Mouse (Mus musculus) right cerebral cortex, postnatal 25 days (tissue): ENCODE data around the gene Muc13.

Experiments
- DNase-seq: peaks from one replicate; pipeline ENCODE4 v3.0.0; 2022

Gene Muc13

GRCm38 (mm10) chr16:33829301-33829831 is 35.5 kb downstream of the Muc13 start, which contains the start of gene Itgb5:
Itgb5 (plus strand) TSS chr16:33829665.
- peak; percentile 49 for DNase-seq

DNA sequence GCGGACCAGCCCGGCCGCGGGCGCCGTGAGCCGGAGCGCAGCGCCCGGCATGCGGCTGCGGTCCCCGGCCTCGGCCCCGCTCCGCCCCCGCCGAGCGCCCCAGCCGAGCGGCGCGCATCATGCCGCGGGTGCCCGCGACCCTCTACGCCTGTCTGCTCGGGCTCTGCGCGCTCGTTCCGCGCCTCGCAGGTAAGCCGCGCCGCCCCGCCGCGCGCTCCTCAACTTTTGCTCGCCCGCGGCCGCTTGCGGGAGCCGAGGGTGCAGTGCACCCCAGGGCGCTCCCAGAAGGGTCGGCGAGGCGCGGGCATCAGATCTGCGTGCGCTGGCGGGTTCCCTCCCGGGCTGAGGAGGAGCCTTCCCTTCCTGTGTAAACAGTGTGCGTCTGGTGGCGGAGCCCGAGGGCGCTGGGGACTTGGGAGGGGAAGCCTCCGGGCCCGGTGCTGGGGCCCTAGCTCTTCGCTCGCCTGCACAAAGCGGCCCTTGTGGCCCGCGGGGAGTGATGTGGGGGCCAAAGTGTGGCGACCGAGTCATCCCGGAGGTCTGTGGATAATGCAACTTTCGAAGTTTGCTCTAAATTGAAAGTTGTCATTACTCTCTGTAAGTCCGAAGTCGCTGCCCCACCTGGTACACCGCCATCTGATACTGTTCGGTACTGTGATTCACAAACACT is 36.1 kb downstream of the Muc13 start:
- DNase-seq: peak; percentile 34

DNA sequence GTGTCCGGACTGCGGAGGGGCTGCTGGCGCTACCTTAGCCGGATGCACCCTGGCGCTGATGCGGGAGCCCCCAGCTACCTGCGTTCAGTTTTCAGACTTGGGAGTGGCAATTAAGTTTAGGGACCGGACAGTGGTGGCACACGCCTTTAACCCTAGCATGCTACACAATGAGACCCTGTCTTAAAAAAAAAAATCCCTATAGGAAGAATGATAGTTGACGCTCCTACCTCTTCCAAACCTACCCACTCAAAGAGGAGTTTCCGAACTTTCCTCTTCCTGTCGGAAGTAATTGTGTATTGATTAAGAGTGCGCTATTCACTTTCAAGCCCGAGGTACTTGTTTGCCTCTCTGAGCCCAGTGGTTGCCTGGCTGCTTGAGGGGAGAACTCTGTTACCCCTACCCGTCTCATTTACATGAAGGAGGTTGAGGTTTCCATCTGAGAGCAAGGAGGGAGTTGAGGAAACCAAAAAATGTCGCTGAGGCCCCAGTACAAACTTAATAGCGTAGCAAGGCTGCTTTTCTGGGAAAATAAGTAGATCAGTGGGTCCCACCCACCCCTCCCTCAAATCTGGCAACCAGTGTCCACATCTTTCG is 36.8 kb downstream of the Muc13 start:
- DNase-seq: no peak

DNA sequence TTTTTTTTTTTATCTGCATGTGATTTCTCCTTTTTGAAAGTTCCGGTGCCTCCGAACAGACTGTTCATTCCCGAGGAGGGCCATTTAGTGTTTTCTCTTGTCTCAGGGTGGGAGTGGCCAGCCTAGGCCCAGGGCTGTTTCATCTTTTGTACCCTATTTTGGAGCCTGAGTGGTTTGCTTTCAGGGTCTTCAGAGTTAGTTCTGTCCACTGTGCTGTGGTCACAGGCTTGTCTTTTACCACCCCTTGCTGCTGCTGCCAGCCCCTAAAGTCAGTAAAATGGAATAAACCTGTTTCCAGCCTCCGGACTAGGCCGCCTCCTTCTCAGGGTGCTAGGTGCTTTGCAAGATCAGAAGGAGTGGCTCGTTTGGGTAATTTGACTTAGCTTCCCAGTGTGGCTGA is 38.2 kb downstream of the Muc13 start:
- no peak for DNase-seq

GRCm38 (mm10) chr16:33832728-33833428 is 39.0 kb downstream of the Muc13 start:
- no peak for DNase-seq

GRCm38 (mm10) chr16:33833429-33833753 is 39.6 kb downstream of the Muc13 start:
- no peak for DNase-seq

- no peak for DNase-seq
Observed at GRCm38 (mm10) chr16:33833781-33834482, 40.1 kb downstream of the Muc13 start.

GRCm38 (mm10) chr16:33836676-33837075 is 42.8 kb downstream of the Muc13 start:
- no peak for DNase-seq

DNA sequence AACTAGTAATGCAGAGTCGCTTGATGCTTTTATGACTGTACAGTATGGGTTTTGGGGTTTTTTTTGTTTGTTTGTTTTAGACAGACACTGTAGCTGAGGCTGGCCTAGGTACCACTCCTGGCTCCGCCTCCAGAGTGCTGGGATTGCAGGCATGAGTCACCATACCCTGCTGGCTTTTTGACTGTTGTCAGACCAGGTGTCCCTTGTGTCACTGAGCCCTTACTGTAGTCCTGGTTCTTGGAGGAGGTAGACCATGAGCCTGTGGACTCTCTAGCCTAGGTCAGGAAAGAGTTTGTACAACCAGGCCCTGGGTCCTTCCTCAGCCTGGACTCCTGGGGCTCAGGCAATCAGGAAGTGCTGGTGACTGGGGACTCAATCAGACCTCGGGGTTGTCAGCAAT is 43.4 kb downstream of the Muc13 start:
- no peak for DNase-seq

- no peak for DNase-seq
Observed at GRCm38 (mm10) chr16:33840616-33841015, 46.8 kb downstream of the Muc13 start.

DNA sequence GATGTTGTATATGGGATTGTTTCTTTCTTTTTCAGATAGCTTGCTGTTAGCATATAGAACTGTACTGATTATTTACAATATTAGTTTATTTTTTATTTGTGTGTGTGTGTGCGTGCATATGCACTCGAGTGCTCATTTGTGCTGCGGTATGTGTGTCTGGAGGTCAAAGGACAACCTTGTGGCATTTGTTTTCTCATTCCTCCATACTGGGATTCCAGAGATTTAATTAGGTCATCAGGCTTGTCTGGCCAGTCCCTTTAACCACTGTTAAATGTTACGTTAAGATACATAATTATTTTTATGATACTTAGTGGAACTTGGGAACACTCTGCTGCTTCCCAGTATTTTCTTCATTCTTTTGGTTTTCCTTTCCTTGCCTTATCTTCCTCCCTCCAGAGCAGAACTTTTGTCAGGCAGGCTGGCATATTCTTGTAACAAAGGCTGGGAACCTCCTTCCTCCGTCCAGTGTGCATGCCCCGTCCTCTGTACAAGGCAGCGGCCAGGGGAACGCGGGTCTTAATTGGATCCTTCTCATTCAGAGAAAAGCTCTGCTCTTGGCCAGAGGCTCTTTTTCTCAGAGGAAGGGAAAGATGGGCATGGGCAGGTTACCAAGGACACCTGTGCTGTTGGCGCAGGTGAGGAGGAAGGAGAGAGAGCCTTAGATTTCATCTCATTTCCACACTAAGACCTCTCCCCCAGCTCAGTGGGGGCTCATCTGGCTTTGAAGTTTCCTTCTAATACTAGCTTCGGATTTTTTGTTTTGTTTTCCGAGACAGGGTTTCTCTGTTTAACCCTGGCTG is 48.4 kb downstream of the Muc13 start:
- no peak for DNase-seq

- DNase-seq: no peak
Observed at GRCm38 (mm10) chr16:33844150-33844611, 50.3 kb downstream of the Muc13 start.

GRCm38 (mm10) chr16:33844866-33845265 is 51.0 kb downstream of the Muc13 start:
- no peak for DNase-seq

GRCm38 (mm10) chr16:33853271-33853670 is 59.4 kb downstream of the Muc13 start:
- DNase-seq: no peak

DNA sequence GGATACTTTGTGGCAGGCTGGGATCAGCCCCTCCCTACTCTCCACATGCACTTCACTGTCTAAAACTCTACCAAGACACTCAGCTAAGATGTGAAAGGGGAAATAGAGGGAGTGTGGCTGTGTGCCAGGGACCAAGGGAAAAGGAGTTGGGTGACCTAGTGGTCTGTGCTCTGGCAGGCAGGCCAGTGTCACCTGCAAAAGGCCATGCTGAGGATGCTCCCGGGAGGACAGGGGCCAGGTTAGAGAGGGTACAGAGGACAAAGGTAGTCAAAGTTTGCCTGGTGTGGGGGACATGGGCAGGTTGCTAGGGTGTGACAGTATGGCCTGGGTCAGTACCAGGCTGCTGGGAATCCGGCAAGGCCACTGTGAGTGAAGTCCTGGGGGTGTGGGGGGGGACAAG is 64.9 kb downstream of the Muc13 start:
- no peak for DNase-seq

DNA sequence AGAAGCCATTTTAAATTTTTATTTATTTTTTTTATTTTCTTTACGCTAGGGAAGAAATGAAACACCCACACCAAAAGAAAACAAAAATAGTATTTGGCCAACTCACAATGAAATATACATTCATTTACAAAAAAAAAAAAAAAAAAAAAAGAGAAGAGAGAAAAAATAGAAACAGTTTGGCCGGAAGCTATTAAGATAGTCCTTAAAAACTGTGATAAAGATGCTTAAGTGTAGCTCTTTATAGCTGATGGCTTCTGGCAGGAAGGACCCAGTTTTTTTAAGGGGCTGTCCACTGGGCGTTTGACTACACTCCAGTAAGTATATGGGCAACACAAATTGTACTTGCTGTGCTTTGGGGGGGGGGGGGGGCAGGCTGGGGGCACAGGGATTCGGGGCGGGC is 65.5 kb downstream of the Muc13 start:
- no peak for DNase-seq

GRCm38 (mm10) chr16:33859988-33860700 is 66.3 kb downstream of the Muc13 start:
- peak; percentile 68 for DNase-seq

DNA sequence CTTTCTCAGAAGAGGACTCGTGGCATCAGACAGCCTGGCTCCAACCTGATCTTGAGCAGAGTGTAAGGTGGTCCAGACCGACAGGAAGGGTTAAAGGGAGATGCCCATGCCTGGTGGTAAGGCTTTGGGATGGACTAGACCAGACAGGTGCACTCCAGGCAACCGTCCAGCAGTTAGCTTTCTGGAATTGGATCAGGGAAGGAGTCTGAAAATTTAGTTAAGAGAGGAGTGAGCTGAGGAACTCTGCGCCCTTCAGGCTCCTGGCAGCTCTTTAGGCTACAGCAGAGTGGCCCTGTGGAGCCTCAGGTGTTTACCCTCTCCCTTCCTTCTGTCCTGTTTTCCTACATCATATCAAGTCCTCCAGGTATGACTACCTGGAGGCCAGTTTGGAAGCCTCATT is 68.6 kb downstream of the Muc13 start:
- DNase-seq: no peak

- DNase-seq: no peak
Observed at GRCm38 (mm10) chr16:33863208-33863751, 69.4 kb downstream of the Muc13 start.
